Mouse (Mus musculus): Measurements from ENCODE around the gene Hist1h3a.
"Not testable (repeated sequence)": the region's sequence is repeated elsewhere in the genome, so short reads cannot be mapped to it uniquely, and the experiment has no call there.

Gene Hist1h3a

GRCm38 (mm10) chr13:23744421-23745380 is 17.5 kb downstream of the Hist1h3a start:
- no peak for ATAC-seq (ENCODE audit: insufficient number of reproducible peaks, low FRiP score, low TSS enrichment)

DNA sequence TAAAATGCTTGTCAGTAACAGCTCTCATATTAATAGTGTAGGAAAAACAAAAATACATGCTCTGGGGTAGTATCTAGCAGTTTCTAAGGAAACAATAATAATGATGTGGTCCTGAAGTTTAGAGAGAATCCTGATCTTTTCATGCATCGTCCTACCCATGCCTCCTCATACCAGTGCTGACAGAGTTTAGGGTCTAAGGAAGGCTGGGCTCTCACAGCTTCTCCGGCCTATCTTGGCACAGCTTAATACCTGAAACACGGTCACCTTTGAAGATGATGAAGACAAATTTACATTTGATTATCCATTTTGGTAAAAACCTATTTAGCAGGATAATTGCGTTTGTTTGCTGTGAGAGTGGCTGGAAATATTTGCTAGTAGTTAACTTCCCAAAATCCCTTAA is 18.2 kb downstream of the Hist1h3a start:
- ATAC-seq (ENCODE audit: insufficient number of reproducible peaks, low FRiP score, low TSS enrichment) = no peak

DNA sequence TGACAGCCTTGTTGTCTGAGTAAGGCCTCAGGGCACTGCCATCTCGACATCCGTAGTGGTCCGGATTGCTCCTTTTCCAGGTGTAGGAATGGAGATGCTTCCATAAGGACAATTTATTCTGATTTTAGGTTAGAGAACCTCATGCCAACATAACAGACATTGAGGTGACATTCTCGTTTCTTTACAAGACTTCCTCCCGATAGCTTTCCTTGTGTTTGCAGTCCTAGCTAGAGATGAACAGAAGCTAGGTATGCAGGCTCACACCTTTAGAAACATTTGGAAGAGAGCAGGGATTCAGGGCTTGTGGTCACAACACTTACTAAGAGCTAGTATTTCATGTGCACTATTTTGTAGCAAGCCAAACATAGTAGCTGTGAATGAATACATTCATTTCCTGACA is 19.0 kb downstream of the Hist1h3a start:
- ATAC-seq (ENCODE audit: insufficient number of reproducible peaks, low FRiP score, low TSS enrichment) = no peak

- no peak for ATAC-seq (ENCODE audit: insufficient number of reproducible peaks, low FRiP score, low TSS enrichment)
Observed at GRCm38 (mm10) chr13:23742007-23742406, 20.2 kb downstream of the Hist1h3a start.

GRCm38 (mm10) chr13:23740910-23741309 is 21.3 kb downstream of the Hist1h3a start:
- no peak for ATAC-seq (ENCODE audit: insufficient number of reproducible peaks, low FRiP score, low TSS enrichment)

GRCm38 (mm10) chr13:23740256-23740840 is 21.8 kb downstream of the Hist1h3a start:
- no peak for ATAC-seq (ENCODE audit: insufficient number of reproducible peaks, low FRiP score, low TSS enrichment)

DNA sequence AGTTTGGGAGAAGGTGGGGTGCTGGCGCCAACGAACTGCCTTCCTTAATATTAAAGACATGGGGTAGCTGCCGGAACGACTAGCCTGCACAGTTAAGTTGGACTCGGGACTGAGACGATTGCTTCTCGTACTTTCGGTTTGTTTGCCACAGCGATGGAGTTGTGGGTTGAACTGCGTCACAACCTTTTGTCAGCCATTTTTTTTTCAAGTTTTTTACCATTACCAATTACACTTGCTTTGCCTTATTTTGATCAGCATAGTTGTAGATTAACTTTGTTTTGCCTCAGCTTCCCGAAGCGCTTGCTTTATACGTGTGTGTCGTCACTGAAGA is 22.3 kb downstream of the Hist1h3a start:
- no peak for ATAC-seq (ENCODE audit: insufficient number of reproducible peaks, low FRiP score, low TSS enrichment)

GRCm38 (mm10) chr13:23739069-23739921 is 22.9 kb downstream of the Hist1h3a start:
- peak; percentile 97 for ATAC-seq (ENCODE audit: insufficient number of reproducible peaks, low FRiP score, low TSS enrichment)

DNA sequence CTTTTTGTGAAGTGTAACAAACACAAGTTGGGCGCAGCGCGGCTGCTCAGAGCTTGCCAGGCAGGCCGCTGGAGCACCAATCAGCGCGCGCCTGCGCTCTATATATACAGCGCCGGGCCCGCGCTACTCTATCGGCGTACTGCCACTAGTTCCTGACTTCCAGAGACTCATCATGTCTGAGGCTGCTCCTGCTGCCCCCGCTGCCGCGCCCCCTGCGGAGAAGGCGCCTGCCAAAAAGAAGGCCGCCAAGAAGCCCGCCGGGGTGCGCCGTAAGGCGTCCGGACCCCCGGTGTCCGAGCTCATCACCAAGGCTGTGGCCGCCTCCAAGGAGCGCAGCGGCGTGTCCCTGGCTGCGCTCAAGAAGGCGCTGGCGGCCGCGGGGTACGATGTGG is 23.5 kb downstream of the Hist1h3a start, which contains the start of gene Hist1h1c:
Gene Hist1h1c, plus strand, starts transcription at position 132 of the 392 bp plus-strand sequence.
- peak; percentile 66; the same call in 1 of the 2 replicates for ATAC-seq (ENCODE audit: insufficient number of reproducible peaks, low FRiP score, low TSS enrichment)

- ATAC-seq (ENCODE audit: insufficient number of reproducible peaks, low FRiP score, low TSS enrichment) = no peak
Observed at GRCm38 (mm10) chr13:23738041-23738440, 24.1 kb downstream of the Hist1h3a start.

DNA sequence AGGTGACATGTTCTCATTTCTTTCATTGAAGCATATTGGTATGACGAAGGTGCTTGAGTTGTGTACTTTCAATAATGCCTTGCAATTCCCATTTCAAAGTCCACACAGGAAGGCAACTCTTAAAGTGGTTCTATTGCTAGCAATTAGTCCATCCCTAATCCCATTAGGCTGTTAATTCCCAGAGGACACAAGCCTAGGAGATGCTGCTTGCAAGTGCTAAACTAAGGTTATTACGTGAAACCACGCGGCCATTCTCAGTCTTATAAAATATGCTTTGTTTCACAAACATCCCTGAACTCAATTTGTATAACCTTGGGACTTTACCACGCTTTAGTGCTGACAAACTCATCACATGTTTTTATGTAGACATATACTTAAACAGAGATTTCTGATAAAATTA is 25.1 kb downstream of the Hist1h3a start:
- no peak for ATAC-seq (ENCODE audit: insufficient number of reproducible peaks, low FRiP score, low TSS enrichment)

DNA sequence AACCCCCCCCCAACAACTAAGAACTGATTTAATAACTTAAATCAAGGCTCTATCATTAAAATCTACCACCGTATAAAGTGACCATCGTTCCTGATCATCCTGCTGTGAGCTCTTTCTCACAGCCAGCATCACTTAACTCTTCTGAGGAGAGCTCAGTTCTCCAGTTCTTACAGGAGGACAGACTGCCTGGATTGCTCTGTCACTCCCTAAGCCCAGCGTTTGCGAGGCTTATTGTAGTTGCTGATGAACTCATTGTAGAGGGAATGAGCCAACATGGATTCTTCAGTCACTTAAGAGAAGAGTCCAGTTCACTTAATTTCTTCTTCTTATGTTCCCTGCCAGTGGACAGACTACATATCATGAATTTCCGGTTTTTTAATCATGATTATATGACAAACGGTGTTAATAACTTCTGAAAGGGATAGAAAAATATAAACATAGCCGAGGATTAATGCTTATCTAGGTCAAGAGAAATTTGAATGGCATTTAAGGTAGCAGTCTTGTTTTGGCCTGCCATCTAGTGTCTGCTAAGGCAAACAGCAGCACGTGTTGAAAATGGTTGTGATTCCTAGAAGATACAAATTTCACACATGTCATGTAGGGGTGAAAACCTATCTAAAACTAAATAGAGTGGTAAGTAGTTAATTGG is 29.9 kb downstream of the Hist1h3a start:
- ATAC-seq (ENCODE audit: insufficient number of reproducible peaks, low FRiP score, low TSS enrichment) = 0 out of 2 replicates have a peak, but pooled peaks have one; percentile 45

GRCm38 (mm10) chr13:23730479-23730878 is 31.7 kb downstream of the Hist1h3a start:
- ATAC-seq (ENCODE audit: insufficient number of reproducible peaks, low FRiP score, low TSS enrichment) = no peak

DNA sequence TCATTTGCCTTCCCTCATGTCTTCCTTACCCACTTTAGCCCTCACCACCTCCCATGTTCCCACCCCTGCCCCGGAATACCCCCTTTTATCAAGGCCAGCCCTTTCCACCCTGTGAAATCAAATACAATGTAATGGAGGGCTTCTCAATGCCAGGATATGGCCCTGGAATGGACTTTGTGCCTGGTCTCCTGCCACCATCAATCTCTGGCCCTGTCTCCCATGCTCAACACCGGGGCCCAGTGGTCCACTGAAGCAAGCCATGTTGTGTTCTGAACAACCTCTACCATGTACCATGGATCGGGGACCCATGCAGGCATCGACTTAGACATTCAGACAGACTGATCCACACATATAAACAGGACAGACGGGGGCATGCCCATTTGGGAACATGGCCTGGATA is 32.5 kb downstream of the Hist1h3a start:
- no peak for ATAC-seq (ENCODE audit: insufficient number of reproducible peaks, low FRiP score, low TSS enrichment)

DNA sequence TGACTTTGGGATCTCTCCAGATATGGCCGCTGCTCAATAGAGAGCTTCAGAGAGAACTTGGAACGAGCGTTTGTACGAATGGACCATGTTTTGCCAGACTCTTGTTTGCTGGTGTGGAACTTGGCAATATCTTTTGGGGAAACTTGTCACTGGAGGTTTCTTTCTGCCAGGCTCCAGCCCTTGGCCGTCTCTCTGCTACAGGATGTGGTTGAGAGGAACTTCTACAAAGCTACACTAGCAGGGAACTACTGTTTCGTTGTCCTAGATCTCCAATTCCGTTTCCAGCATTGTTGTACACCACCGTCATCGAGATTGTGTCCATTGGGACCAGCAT is 33.0 kb downstream of the Hist1h3a start:
- no peak for ATAC-seq (ENCODE audit: insufficient number of reproducible peaks, low FRiP score, low TSS enrichment)

DNA sequence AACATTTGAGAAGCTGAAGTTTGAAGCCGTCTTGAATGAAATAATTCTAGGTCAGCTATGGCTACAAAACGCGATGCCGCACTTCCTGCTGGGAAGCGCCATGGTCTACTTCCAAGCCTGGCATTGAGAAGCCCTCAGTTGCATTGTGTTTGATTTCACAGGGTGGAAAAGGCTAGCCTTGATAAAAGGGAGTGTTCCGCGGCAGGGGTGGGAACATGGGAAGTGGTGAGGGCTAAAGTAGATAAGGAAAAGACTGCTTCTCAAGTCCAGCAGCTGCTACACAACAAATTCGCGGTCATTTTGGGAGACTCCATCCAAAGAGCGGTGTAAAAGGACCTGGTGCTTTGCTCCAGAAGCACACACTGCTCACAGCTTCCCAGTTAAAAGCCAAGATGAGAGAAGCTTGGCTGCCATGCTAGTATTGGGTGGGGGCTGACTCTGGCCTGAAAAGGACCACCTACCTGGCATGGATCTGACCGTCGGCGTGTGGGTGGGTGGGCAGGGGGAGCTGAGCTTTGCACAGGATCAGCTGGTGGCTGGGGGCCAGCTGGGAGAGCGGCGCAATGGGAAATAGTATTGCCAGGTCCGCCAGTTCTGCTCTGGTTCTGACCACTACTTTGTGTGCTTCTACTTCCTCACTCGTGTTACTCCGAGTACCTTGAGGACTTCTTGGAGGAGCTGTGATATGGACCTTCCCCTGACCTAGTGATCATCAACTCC is 33.6 kb downstream of the Hist1h3a start:
- ATAC-seq (ENCODE audit: insufficient number of reproducible peaks, low FRiP score, low TSS enrichment) = no peak

DNA sequence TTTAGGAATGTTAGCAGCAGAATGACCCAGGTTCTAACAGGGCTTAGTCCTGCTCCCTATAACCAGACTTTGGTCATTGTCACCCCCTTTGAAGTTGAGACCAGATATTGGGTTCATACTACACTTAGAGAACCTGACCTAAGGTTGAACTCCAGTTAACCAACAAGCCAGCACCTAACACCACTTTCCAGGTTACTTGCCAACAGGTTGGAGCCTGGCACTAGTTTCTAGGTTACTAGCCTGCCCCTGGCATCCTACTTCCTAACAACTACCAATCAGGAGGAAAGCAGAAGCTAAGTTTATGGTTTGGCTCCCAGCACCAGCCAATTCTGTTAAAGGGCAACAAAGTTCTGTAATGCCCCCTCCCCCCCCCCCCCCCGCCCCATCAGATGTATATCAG is 37.0 kb downstream of the Hist1h3a start:
- no peak for ATAC-seq (ENCODE audit: insufficient number of reproducible peaks, low FRiP score, low TSS enrichment)

GRCm38 (mm10) chr13:23724239-23724638 is 37.9 kb downstream of the Hist1h3a start:
- no peak for ATAC-seq (ENCODE audit: insufficient number of reproducible peaks, low FRiP score, low TSS enrichment)

DNA sequence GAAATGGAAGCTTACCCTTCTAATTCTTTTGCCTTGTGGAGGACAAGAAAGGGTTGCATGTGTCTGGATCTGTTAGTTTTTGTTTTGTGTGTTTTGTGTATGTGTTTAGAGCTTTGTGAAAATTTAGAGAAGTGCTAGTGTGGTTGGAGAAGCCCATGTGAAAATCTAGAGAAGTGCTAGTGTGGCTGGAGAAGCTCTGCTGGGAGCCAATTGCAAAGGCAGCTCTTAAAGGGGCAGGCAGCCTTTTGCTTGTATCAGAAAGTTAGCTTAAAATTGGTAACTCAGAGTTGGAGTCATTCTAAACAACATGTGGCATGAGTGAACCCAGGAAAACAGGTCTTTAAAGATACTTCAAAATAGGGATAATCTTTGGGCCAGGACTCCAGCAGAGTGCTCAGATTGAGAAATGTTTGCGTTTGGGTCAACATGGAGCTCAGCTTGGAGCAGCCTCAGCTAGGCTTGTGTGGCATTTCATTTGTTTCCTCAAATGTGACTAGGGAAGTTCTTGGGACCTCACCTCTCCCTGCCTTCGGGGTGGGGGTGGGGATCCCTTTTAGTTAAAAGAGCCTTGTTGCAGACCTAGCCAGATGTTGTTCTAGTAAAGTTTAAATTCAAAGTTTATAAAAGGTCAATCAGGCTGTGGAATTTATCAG is 44.5 kb downstream of the Hist1h3a start:
- not testable (repeated sequence) for ATAC-seq (ENCODE audit: insufficient number of reproducible peaks, low FRiP score, low TSS enrichment)

All from cerebellum, adult (tissue).